Mouse (Mus musculus) right cerebral cortex, adult 2 months (tissue): Measurements from ENCODE around the gene Olfr390.

ENCODE experiments used
- DNase-seq, 2 experiments: peaks; one replicate each; pipeline ENCODE4 v3.0.0; 2021 to 2022; ENCODE audit warnings: low spot score in 2 of 2

Gene Olfr390

GRCm38 (mm10) chr11:73782664-73783063, at the start of gene Olfr390:
Gene Olfr390, plus strand, starts transcription at chr11:73782964.
- no peak for DNase-seq

DNA sequence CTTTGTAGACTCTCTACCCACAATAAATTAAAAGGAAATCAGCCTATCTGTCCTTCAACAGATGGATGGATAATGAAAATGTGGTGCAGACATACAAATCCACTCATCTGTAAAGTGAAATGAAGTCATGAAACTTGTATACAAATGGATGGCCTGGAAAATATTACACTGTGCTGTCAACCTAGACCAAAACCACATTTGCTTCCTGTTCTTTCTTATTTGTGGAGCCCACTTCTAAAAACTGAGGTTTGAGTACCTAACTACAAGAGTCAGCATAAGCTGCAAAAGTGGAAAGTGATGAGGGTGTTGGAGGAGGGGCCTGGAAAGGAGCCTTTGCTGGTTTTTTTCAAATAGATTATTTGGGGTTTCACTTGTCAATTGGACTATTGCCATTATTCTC, 23.6 kb upstream of the Olfr390 start:
- no peak for DNase-seq

- DNase-seq: no peak
Measured at GRCm38 (mm10) chr11:73780613-73781012, 2.2 kb upstream of the Olfr390 start, which contains the start of gene Olfr389. Gene Olfr389, minus strand, starts transcription at chr11:73780713.

GRCm38 (mm10) chr11:73802952-73803351, 20.2 kb downstream of the Olfr390 start, which contains the start of gene Olfr391-ps:
Gene Olfr391-ps, minus strand, starts transcription at chr11:73803052.
- DNase-seq: no peak

- DNase-seq: no peak
Measured at GRCm38 (mm10) chr11:73816949-73817348, 34.2 kb downstream of the Olfr390 start, which contains the start of gene Olfr392. Gene Olfr392, minus strand, starts transcription at chr11:73817049.
